Mouse (Mus musculus) intestine, postnatal 0 days (tissue): Measurements from ENCODE around the gene Bms1. TPM values are rescaled to one million over a fixed set of nuclear protein-coding genes. Genes with fewer than 3 reads are reported as not detected.

Source experiments
- ATAC-seq: fragments of 200-750 bp; cut with Nextera tagmentation; 2 replicates; pipeline ENCODE4 v1.8.0; 2017; ENCODE audit warnings: mild to moderate bottlenecking, moderate TSS enrichment, moderate library complexity
- H3K27ac ChIP-seq: fragments of 300-500 bp; sonication (generic); 2 replicates; pipeline ENCODE4 v1.5.1; 2014; ENCODE audit warnings: mild to moderate bottlenecking, low read depth, low read length, moderate library complexity
- H3K27me3 ChIP-seq: fragments of 300-500 bp; sonication (generic); replicated peaks from 2 replicates; pipeline ENCODE4 v1.6.1; 2014; ENCODE audit warnings: low read length, mixed read lengths; ENCODE audit not compliant: control insufficient read depth, insufficient read depth
- H3K36me3 ChIP-seq: fragments of 300-500 bp; sonication (generic); 2 replicates; pipeline ENCODE4 v1.6.1; 2014; ENCODE audit warnings: mild to moderate bottlenecking, moderate library complexity; ENCODE audit not compliant: control insufficient read depth, insufficient read depth
- H3K4me1 ChIP-seq: fragments of 300-500 bp; sonication (generic); replicated peaks from 2 replicates; pipeline ENCODE4 v1.6.1; 2014; ENCODE audit warnings: antibody characterized with exemption, low read length, mixed read lengths; ENCODE audit not compliant: control insufficient read depth, insufficient read depth
- H3K4me2 ChIP-seq: fragments of 300-500 bp; sonication (generic); replicated peaks from 2 replicates; pipeline ENCODE4 v1.6.1; 2014; ENCODE audit warnings: low read depth, mild to moderate bottlenecking, moderate library complexity
- H3K4me3 ChIP-seq: fragments of 300-500 bp; sonication (generic); 2 replicates; pipeline ENCODE4 v1.5.1; 2014; ENCODE audit warnings: low read depth, low read length
- H3K9ac ChIP-seq: fragments of 300-500 bp; sonication (generic); 2 replicates; pipeline ENCODE4 v1.6.1; 2014; ENCODE audit warnings: mild to moderate bottlenecking, low read depth, low read length
- H3K9me3 ChIP-seq: fragments of 300-500 bp; sonication (generic); 2 replicates; pipeline ENCODE4 v1.6.1; 2016; ENCODE audit warnings: mixed run types; ENCODE audit not compliant: control insufficient read depth
- CTCF ChIP-seq: sonication (generic); IDR thresholded peaks from 2 replicates; pipeline ENCODE4 v1.5.1; 2016; ENCODE audit warnings: low read depth, mild to moderate bottlenecking, control low read depth, antibody characterized with exemption, moderate library complexity
- WGBS: fragments of 180-500 bp; shearing (Covaris S2); extraction: QIAGEN DNeasy Blood & Tissue Kit; methylation state at CpG from one replicate; pipeline ENCODE4 v1.1.7; 2014; 5-methylcytosine and 5-hydroxymethylcytosine counted together
- microRNA-seq: library from miRNA; unstranded; fragments of <30 nt; microRNA quantifications from one replicate; pipeline ENCODE4, GENCODE M21; 2016
- polyA plus RNA-seq: library from polyadenylated mRNA; unstranded; fragments of >200 nt; fragmentation: Nextera tagmentation; extraction: Ambion mirVana; gene quantifications from 2 replicates; pipeline ENCODE4 v1.2.1, GENCODE M21; 2015

Gene Bms1
- polyA plus RNA-seq, 1 experiment from 2014 or later = 8.1 TPM

GRCm38 (mm10) chr6:118347291-118347690 lies 72.0 kb downstream of the Bms1 start:
- H3K27me3 ChIP-seq = no peaks in the 10 kb centered on the region
- H3K4me1 ChIP-seq = no peaks in the 10 kb centered on the region
- TF ChIP-seq CTCF = no peak
- H3K27ac ChIP-seq = no peak overlapping the region
- H3K9ac ChIP-seq = no peak overlapping the region
- no peak overlapping the region for H3K4me2 ChIP-seq
- no peak overlapping the region for H3K4me3 ChIP-seq
- no peak for ATAC-seq
- 80% methylated on average over 8 of the region's 8 CpGs for WGBS
- H3K9me3 ChIP-seq = no peaks in the 10 kb centered on the region
- no peaks in the 10 kb centered on the region for H3K36me3 ChIP-seq

GRCm38 (mm10) chr6:118341861-118342485 lies 77.3 kb downstream of the Bms1 start:
- ATAC-seq = no peak
- Histone ChIP-seq H3K4me3 (no peak overlapping the region), H3K4me1 (no peaks in the 10 kb centered on the region), H3K4me2 (no peak overlapping the region), H3K27me3 (no peaks in the 10 kb centered on the region), H3K36me3 (no peaks in the 10 kb centered on the region), H3K9ac (no peak overlapping the region), H3K9me3 (no peaks in the 10 kb centered on the region), H3K27ac (no peak overlapping the region)
- TF ChIP-seq CTCF = no peak
- 90% methylated on average over 11 of the region's 11 CpGs for WGBS

GRCm38 (mm10) chr6:118337660-118338059 lies 81.6 kb downstream of the Bms1 start:
- H3K9ac ChIP-seq = no peak overlapping the region
- H3K27me3 ChIP-seq = no peaks in the 10 kb centered on the region
- no peaks in the 10 kb centered on the region for H3K9me3 ChIP-seq
- no peaks in the 10 kb centered on the region for H3K36me3 ChIP-seq
- no peaks in the 10 kb centered on the region for H3K4me1 ChIP-seq
- no peak overlapping the region for H3K27ac ChIP-seq
- H3K4me2 ChIP-seq = no peak overlapping the region
- 84% methylated on average over 5 of the region's 5 CpGs for WGBS
- no peak for ATAC-seq
- TF ChIP-seq CTCF = no peak
- no peak overlapping the region for H3K4me3 ChIP-seq

GRCm38 (mm10) chr6:118336541-118337480 lies 82.5 kb downstream of the Bms1 start:
- ATAC-seq = no peak
- no peaks in the 10 kb centered on the region for H3K9me3 ChIP-seq
- 64% methylated on average over 14 of the region's 14 CpGs for WGBS
- H3K27me3 ChIP-seq = no peaks in the 10 kb centered on the region
- H3K36me3 ChIP-seq = no peaks in the 10 kb centered on the region
- no peak overlapping the region for H3K4me3 ChIP-seq
- H3K27ac ChIP-seq = no peak overlapping the region
- no peak for TF ChIP-seq CTCF
- H3K9ac ChIP-seq = no peak overlapping the region
- no peak overlapping the region for H3K4me2 ChIP-seq
- H3K4me1 ChIP-seq = no peaks in the 10 kb centered on the region

GRCm38 (mm10) chr6:118335934-118336450 lies 83.3 kb downstream of the Bms1 start:
- 62% methylated on average over 5 of the region's 5 CpGs for WGBS
- Histone ChIP-seq H3K27me3 (no peaks in the 10 kb centered on the region), H3K36me3 (no peaks in the 10 kb centered on the region), H3K9ac (no peak overlapping the region), H3K27ac (no peak overlapping the region), H3K9me3 (no peaks in the 10 kb centered on the region), H3K4me3 (no peak overlapping the region), H3K4me1 (no peaks in the 10 kb centered on the region), H3K4me2 (no peak overlapping the region)
- TF ChIP-seq CTCF = no peak
- ATAC-seq = no peak

GRCm38 (mm10) chr6:118333861-118334260 lies 85.4 kb downstream of the Bms1 start:
- Histone ChIP-seq H3K9ac (no peak overlapping the region), H3K4me2 (no peak overlapping the region), H3K9me3 (no peaks in the 10 kb centered on the region), H3K27me3 (no peaks in the 10 kb centered on the region), H3K27ac (no peak overlapping the region), H3K4me3 (no peak overlapping the region), H3K36me3 (no peaks in the 10 kb centered on the region), H3K4me1 (no peaks in the 10 kb centered on the region)
- TF ChIP-seq CTCF = no peak
- 84% methylated on average over 9 of the region's 9 CpGs for WGBS
- ATAC-seq = no peak

Small RNA genes lying within 50 kb of the gene (microRNA-seq; reads per million reads assigned to microRNA genes)
- not detected for gene Gm25953

Other genes starting within 250 kb of the Bms1 start
- 12.0 and 13.5 TPM in 2 replicates for gene Ret, start 221.8 kb downstream of the Bms1 start, polyA plus RNA-seq
- 1.2 TPM in 2 replicates for gene Zfp248, start 36.1 kb upstream of the Bms1 start, polyA plus RNA-seq
- gene Zfp9, start 59.8 kb upstream of the Bms1 start, polyA plus RNA-seq = 1.9 and 2.1 TPM in 2 replicates
- gene Ankrd26, start 142.8 kb upstream of the Bms1 start, polyA plus RNA-seq = 2.7 and 4.1 TPM in 2 replicates